Mouse (Mus musculus): ENCODE data around the gene Usp47. TPM values are rescaled to one million over a fixed set of nuclear protein-coding genes. Genes with fewer than 3 reads are reported as not detected.

The Usp47 gene
- polyA plus RNA-seq, 1 experiment from 2014 or later: 119 TPM

DNA sequence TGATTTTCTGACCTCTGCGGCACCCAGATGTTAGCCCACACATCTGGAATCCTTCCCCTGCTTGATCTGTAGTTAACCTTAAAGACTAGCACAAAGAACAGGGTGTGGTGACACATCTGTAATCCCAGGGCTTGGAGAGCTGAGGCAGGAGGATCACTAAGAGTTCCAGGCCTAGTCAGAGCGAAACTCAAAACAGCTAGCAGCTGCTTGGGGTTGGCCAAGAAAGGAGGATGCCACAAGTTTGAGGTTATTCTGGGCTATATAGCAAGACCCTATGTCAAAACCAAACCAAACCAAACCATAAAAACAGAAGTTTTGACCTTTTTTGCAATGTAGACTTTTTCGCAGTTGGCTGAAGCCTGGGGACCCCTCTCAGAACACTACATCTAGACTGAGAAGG is 107.4 kb downstream of the Usp47 start:
- WGBS: 93% methylated on average over 3 of the region's 3 CpGs
- DNase-seq (ENCODE audit: low spot score) (no peak), ATAC-seq (ENCODE audit: insufficient read depth, low FRiP score, low TSS enrichment) (no peak)
- no peaks in the 10 kb centered on the region for H3K9me3 ChIP-seq (ENCODE audit: control insufficient read depth, low read length)
- H3K36me3 ChIP-seq (ENCODE audit: control insufficient read depth, insufficient read depth, low read length): no peaks in the 10 kb centered on the region
- H3K9ac ChIP-seq (ENCODE audit: low read length): no peak overlapping the region
- no peaks in the 10 kb centered on the region for H3K27me3 ChIP-seq (ENCODE audit: control insufficient read depth, insufficient read depth, low read length)
- no peak overlapping the region for H3K27ac ChIP-seq (ENCODE audit: low read depth, low read length)
- H3K4me3 ChIP-seq (ENCODE audit: low read depth, low read length): no peak overlapping the region
- no peak overlapping the region for H3K4me2 ChIP-seq (ENCODE audit: low read depth)
- no peaks in the 10 kb centered on the region for H3K4me1 ChIP-seq (ENCODE audit: control insufficient read depth, insufficient read depth, low read length)

DNA sequence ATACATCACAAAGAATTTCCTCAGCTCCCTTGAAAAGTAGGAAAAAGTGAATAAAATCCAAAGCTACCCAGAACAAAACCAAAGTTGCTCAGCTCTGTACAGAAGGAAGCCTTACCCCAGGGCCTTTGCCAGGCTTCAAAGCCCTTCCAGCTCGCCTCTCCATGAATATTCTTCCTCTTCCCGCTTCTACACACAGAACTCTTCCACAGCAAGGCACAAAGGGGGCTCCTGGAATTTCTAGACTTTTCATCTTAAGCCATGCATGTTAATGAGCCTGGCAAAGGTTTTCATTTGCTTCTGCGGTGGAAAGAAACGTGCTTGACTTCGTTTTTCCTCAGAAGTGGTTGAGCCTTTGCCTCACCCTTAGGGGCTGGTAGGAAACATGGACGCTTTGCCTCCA is 108.7 kb downstream of the Usp47 start:
- WGBS: 72% methylated on average over 6 of the region's 6 CpGs
- H3K9me3 ChIP-seq (ENCODE audit: control insufficient read depth, low read length): no peaks in the 10 kb centered on the region
- no peaks in the 10 kb centered on the region for H3K4me1 ChIP-seq (ENCODE audit: control insufficient read depth, insufficient read depth, low read length)
- H3K9ac ChIP-seq (ENCODE audit: low read length): no peak overlapping the region
- H3K36me3 ChIP-seq (ENCODE audit: control insufficient read depth, insufficient read depth, low read length): no peaks in the 10 kb centered on the region
- H3K27ac ChIP-seq (ENCODE audit: low read depth, low read length): no peak overlapping the region
- ATAC-seq (ENCODE audit: insufficient read depth, low FRiP score, low TSS enrichment) (no peak), DNase-seq (ENCODE audit: low spot score) (no peak)
- H3K4me2 ChIP-seq (ENCODE audit: low read depth): no peak overlapping the region
- no peak overlapping the region for H3K4me3 ChIP-seq (ENCODE audit: low read depth, low read length)
- H3K27me3 ChIP-seq (ENCODE audit: control insufficient read depth, insufficient read depth, low read length): no peaks in the 10 kb centered on the region

DNA sequence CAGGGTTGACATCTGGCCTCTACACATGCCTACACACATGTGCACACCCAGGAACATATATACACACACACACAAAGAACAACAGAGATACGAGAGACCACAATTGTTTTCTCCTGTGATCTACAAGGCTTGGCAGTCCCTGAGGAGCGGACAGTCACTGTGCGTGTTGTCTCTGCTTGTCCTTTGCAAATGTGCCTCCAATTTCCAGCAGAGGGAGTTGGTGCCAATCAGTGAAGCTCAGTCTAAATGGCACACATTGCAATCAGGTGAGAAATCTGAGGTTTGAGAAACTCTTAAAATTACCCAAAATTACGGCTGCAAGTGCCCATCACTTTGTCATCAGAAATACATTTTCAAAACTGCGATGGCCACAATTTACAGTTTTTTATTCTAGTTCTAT is 110.0 kb downstream of the Usp47 start:
- Histone ChIP-seq H3K4me3 (ENCODE audit: low read depth, low read length) (no peak overlapping the region), H3K36me3 (ENCODE audit: control insufficient read depth, insufficient read depth, low read length) (no peaks in the 10 kb centered on the region), H3K4me1 (ENCODE audit: control insufficient read depth, insufficient read depth, low read length) (no peaks in the 10 kb centered on the region), H3K9ac (ENCODE audit: low read length) (no peak overlapping the region), H3K4me2 (ENCODE audit: low read depth) (no peak overlapping the region), H3K9me3 (ENCODE audit: control insufficient read depth, low read length) (no peaks in the 10 kb centered on the region), H3K27ac (ENCODE audit: low read depth, low read length) (no peak overlapping the region), H3K27me3 (ENCODE audit: control insufficient read depth, insufficient read depth, low read length) (no peaks in the 10 kb centered on the region)
- WGBS: 93% methylated on average over 5 of the region's 5 CpGs
- ATAC-seq (ENCODE audit: insufficient read depth, low FRiP score, low TSS enrichment) (no peak), DNase-seq (ENCODE audit: low spot score) (no peak)

DNA sequence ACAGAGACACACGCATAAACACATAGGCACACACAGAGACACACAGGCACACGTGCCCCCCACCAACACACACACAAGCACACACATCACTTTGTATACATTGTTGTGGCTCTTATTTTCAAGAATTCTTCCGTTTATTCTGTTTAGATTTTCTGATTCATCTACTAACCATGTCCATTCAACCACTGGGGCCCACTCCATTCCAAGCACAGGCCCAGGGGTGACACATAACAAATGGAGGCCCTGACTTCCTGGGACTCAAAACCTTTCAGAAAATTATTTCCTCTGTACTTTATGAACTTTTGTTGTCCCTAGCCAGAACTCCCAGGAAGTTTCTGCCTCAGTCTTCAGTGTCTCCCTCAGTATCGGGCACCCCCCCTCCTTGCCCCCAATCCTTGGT is 111.9 kb downstream of the Usp47 start:
- Histone ChIP-seq H3K4me1 (ENCODE audit: control insufficient read depth, insufficient read depth, low read length) (no peaks in the 10 kb centered on the region), H3K27me3 (ENCODE audit: control insufficient read depth, insufficient read depth, low read length) (no peaks in the 10 kb centered on the region), H3K36me3 (ENCODE audit: control insufficient read depth, insufficient read depth, low read length) (no peaks in the 10 kb centered on the region), H3K9me3 (ENCODE audit: control insufficient read depth, low read length) (no peaks in the 10 kb centered on the region), H3K9ac (ENCODE audit: low read length) (no peak overlapping the region), H3K27ac (ENCODE audit: low read depth, low read length) (no peak overlapping the region), H3K4me2 (ENCODE audit: low read depth) (no peak overlapping the region), H3K4me3 (ENCODE audit: low read depth, low read length) (no peak overlapping the region)
- DNase-seq (ENCODE audit: low spot score) (no peak), ATAC-seq (ENCODE audit: insufficient read depth, low FRiP score, low TSS enrichment) (no peak)
- WGBS: 91% methylated on average over 4 of the region's 4 CpGs

DNA sequence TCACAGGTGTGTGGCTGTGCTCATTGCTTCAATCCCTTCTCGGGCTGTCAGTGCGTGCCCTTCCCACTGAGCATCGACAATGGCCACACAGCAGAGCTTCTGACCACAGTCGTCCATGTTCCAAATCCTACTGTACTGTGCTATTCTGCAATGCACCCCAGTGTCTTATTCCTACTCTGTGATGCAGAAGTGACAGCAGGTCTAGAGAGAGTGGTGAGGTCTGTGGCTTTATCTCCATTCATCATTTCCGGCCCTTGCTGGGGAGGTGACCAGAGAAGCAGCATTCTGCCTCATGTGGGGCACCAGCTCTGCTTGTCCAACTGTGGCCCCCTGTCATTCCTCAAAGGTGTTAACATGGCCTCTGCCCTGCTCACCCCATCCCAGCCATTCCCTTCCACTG is 113.2 kb downstream of the Usp47 start:
- Histone ChIP-seq H3K4me1 (ENCODE audit: control insufficient read depth, insufficient read depth, low read length) (no peaks in the 10 kb centered on the region), H3K4me3 (ENCODE audit: low read depth, low read length) (no peak overlapping the region), H3K27ac (ENCODE audit: low read depth, low read length) (no peak overlapping the region), H3K27me3 (ENCODE audit: control insufficient read depth, insufficient read depth, low read length) (no peaks in the 10 kb centered on the region), H3K4me2 (ENCODE audit: low read depth) (no peak overlapping the region), H3K36me3 (ENCODE audit: control insufficient read depth, insufficient read depth, low read length) (no peaks in the 10 kb centered on the region), H3K9me3 (ENCODE audit: control insufficient read depth, low read length) (no peaks in the 10 kb centered on the region), H3K9ac (ENCODE audit: low read length) (no peak overlapping the region)
- DNase-seq (ENCODE audit: low spot score): no peak
- ATAC-seq (ENCODE audit: insufficient read depth, low FRiP score, low TSS enrichment): no peak
- WGBS: 87% methylated on average over 5 of the region's 5 CpGs

DNA sequence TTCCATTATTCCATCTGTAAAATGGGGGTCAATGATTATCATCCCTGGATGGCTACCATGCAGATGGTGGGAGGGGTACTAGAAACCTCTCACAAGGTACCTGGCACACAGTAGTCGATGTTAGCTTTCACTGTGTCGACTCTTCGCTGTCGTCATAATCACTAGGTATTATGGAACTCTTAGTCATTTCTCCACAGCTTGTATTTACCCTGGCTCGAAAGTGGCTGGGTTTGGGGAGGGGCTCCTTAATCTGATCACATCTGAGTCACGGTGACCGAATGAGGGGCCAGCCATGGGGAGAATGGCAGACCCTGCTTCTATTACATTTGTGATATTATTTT is 114.8 kb downstream of the Usp47 start:
- Histone ChIP-seq H3K4me1 (ENCODE audit: control insufficient read depth, insufficient read depth, low read length) (no peaks in the 10 kb centered on the region), H3K27me3 (ENCODE audit: control insufficient read depth, insufficient read depth, low read length) (no peaks in the 10 kb centered on the region), H3K9me3 (ENCODE audit: control insufficient read depth, low read length) (no peaks in the 10 kb centered on the region), H3K4me2 (ENCODE audit: low read depth) (no peak overlapping the region), H3K36me3 (ENCODE audit: control insufficient read depth, insufficient read depth, low read length) (no peaks in the 10 kb centered on the region), H3K27ac (ENCODE audit: low read depth, low read length) (no peak overlapping the region), H3K9ac (ENCODE audit: low read length) (no peak overlapping the region), H3K4me3 (ENCODE audit: low read depth, low read length) (no peak overlapping the region)
- WGBS: 92% methylated on average over 7 of the region's 7 CpGs
- no peak for DNase-seq (ENCODE audit: low spot score)
- no peak for ATAC-seq (ENCODE audit: insufficient read depth, low FRiP score, low TSS enrichment)

DNA sequence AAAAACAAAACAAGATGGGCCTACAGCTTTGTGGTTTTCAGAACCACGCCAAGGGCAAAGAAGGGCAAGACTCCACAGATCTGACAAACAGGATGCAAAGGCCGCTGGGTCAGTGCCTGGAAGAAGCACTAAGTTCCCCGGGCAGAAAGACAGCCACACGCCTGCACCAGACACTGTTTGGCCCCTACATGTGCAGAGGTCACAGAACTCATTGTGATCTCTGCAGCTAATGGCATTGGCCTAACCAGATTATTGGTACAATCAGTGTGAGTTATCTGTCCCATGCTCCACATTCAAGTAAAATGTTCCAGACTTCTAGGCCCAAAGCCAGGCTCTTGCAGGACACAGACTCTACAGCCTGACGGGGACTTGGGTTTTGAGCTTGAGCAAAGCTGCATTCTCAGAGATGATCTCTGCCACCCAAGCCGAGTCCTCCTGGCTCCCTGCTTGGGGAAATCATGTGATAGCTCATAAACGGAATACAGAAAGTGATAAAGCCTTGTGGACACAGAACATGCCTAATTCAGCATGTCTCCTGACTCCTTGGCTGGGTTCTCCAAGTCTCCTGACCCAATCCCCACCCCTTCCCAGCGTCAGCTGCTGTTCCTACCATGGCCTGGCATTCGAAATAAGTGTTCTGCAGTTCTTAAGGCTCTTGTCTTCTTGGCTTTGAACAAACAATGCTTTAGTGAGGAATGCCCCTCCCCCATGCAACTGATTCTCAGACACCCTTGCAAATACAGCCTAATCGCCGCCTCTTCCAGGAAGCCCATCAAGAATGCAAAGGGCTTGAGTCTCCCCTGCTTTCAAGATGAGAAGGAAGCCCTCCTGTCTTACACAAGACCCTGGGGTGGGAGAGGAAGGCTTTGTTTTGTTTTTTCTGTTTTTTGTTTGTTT is 115.5 kb downstream of the Usp47 start:
- H3K27me3 ChIP-seq (ENCODE audit: control insufficient read depth, insufficient read depth, low read length): no peaks in the 10 kb centered on the region
- H3K4me1 ChIP-seq (ENCODE audit: control insufficient read depth, insufficient read depth, low read length): no peaks in the 10 kb centered on the region
- H3K4me2 ChIP-seq (ENCODE audit: low read depth): no peak overlapping the region
- ATAC-seq (ENCODE audit: insufficient read depth, low FRiP score, low TSS enrichment): no peak
- 77% methylated on average over 11 of the region's 11 CpGs for WGBS
- H3K9ac ChIP-seq (ENCODE audit: low read length): no peak overlapping the region
- no peak overlapping the region for H3K4me3 ChIP-seq (ENCODE audit: low read depth, low read length)
- no peaks in the 10 kb centered on the region for H3K9me3 ChIP-seq (ENCODE audit: control insufficient read depth, low read length)
- H3K36me3 ChIP-seq (ENCODE audit: control insufficient read depth, insufficient read depth, low read length): no peaks in the 10 kb centered on the region
- no peak for DNase-seq (ENCODE audit: low spot score)
- no peak overlapping the region for H3K27ac ChIP-seq (ENCODE audit: low read depth, low read length)

DNA sequence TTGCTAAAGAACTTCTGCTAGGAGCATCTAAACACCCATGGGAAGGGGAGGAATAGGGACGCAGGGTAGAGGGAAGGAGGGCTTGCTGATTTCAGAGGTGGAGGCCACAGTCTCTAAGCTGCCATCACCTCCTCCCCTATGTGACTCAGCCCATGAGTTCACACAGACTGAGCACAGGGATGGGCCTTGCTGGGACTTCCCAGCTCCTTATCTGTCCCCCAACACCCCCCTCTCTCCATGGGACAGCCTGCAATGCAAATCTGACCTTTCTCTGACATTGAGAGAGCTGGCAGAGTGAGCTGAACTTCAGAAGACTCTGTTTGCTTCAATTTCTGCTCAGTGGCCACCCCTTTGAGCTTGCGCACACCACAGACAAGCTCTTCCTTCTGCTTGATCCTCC is 117.4 kb downstream of the Usp47 start:
- Histone ChIP-seq H3K27ac (ENCODE audit: low read depth, low read length) (no peak overlapping the region), H3K9ac (ENCODE audit: low read length) (no peak overlapping the region), H3K36me3 (ENCODE audit: control insufficient read depth, insufficient read depth, low read length) (no peaks in the 10 kb centered on the region), H3K4me3 (ENCODE audit: low read depth, low read length) (no peak overlapping the region), H3K9me3 (ENCODE audit: control insufficient read depth, low read length) (no peaks in the 10 kb centered on the region), H3K4me1 (ENCODE audit: control insufficient read depth, insufficient read depth, low read length) (no peaks in the 10 kb centered on the region), H3K4me2 (ENCODE audit: low read depth) (no peak overlapping the region), H3K27me3 (ENCODE audit: control insufficient read depth, insufficient read depth, low read length) (no peaks in the 10 kb centered on the region)
- DNase-seq (ENCODE audit: low spot score): no peak
- no peak for ATAC-seq (ENCODE audit: insufficient read depth, low FRiP score, low TSS enrichment)
- WGBS: 90% methylated on average over 2 of the region's 2 CpGs

DNA sequence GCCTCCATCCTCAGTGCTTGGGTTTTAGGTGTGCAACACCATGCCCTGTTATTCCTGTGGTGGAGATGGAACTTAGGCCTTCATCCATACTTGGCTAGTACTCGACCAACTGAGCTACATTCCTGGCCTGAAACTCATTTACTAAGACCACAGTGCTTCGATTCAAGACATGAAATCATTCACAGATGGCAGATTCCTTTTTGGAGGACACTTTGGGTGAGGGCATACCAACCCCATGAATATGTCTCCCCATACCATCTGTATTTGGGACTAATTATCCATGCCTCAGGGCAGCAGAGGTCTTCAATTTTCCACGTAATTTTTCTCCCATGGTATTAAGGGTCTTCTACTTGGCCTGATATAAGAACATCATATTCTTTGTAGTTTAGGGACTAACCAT is 119.3 kb downstream of the Usp47 start:
- Histone ChIP-seq H3K4me3 (ENCODE audit: low read depth, low read length) (no peak overlapping the region), H3K36me3 (ENCODE audit: control insufficient read depth, insufficient read depth, low read length) (no peaks in the 10 kb centered on the region), H3K4me2 (ENCODE audit: low read depth) (no peak overlapping the region), H3K9me3 (ENCODE audit: control insufficient read depth, low read length) (no peaks in the 10 kb centered on the region), H3K27ac (ENCODE audit: low read depth, low read length) (no peak overlapping the region), H3K9ac (ENCODE audit: low read length) (no peak overlapping the region), H3K4me1 (ENCODE audit: control insufficient read depth, insufficient read depth, low read length) (no peaks in the 10 kb centered on the region), H3K27me3 (ENCODE audit: control insufficient read depth, insufficient read depth, low read length) (no peaks in the 10 kb centered on the region)
- no peak for ATAC-seq (ENCODE audit: insufficient read depth, low FRiP score, low TSS enrichment)
- WGBS: 73% methylated on average over 3 of the region's 3 CpGs
- DNase-seq (ENCODE audit: low spot score): no peak

Data from neural tube, embryonic 11.5 days (tissue).